Mouse (Mus musculus) right cerebral cortex, postnatal 4 days (tissue): ENCODE measurements around the gene Tmem203.
"Not testable (repeated sequence)": the region's sequence is repeated elsewhere in the genome, so short reads cannot be mapped to it uniquely, and the experiment has no call there.

Source experiments
- DNase-seq: peaks from one replicate; pipeline ENCODE4 v3.0.0-alpha.2; 2022

Tmem203 gene

DNA sequence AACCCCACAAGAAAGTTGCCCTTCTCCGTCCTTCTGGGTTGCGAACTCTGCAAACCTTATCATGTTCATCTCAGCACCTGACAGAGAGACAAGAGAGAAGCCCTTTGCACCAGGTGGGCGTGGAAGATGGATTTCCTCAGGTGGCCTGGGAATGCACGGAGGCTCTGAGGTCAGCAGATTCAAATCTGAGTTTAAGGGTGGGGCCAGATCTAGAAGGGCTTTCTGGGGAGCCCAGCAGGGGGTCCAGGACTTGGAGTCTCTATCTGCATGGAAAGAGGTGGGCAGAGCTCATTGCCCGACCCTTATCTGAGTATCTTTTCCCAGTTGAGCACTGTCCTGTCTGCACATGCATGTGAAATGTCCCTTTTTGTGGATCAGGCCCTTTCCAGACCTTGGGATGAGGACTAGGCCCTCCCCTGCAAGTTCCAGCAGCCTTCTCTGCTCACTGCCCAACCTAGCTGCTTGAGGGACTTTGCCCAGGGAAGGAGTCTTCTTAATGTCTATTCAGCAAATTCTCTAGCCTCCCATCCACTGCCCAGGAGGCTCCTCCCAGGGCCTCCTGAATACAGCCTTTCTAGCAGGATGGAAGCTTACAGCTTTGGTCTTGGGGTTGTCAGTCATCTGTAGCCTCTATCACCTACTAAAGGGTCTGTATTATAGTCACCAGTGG lies 20.6 kb upstream of the Tmem203 start:
- no peak for DNase-seq

DNA sequence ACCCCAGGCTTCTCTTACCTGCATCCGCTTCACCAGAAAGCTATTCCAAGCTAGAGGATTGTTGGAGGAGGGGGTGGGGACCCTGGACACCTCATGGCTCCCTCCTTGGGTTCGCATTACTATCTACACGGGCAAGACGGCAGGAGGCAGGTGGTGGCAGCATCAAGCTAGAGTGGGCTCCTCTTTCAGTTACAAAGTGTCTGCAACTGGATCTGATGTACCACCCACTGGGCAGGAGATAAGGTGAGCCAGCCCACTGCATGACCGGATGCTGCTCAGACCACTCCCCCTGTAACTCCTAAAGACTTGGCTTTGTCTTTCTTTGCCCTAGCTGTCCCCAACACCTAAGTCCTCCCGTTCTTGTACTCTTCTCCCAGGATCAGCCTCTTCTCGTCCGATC lies 18.6 kb upstream of the Tmem203 start, which contains the start of gene Rnf224:
Rnf224 (minus strand) TSS at position 174 of the 400 bp plus-strand sequence.
- DNase-seq = no peak

DNA sequence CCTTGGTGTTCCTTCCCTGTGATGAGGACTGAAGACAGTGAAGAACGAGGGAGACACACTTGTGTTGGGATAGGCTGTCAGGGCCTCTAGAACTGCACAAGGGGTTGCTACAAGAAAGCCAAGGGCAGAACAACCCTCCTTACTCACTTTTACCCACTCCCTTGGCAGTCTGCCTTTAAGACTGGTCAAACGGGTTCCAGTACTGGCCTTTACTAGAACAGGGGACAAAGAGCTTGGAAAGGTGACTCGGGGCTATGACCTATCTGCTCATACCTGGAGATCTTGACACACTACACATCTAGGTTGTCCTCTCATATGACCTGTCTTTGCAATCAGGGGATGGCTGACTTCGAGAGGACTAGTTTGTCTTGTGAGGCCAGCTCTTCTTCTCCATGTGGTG lies 17.7 kb upstream of the Tmem203 start:
- no peak for DNase-seq

DNA sequence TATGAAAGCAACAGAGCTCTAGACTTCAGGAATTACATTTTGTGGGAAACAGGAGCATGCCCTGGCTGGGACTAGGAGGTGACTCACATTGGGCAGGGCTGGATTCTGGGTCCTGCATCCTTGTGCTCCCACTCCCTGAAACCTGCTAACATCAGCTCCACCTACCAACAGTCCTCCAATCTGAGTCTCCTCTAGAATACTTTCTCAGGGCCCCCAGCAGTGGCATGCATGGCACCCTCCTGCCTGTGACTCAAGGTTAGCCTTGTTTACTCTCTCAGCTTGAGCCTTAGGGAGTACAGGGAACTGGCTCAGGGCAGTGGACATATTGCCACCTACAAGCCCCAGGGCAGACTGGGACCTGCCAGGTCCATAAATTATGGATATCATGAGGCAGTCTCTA lies 17.1 kb upstream of the Tmem203 start:
- DNase-seq = no peak

DNA sequence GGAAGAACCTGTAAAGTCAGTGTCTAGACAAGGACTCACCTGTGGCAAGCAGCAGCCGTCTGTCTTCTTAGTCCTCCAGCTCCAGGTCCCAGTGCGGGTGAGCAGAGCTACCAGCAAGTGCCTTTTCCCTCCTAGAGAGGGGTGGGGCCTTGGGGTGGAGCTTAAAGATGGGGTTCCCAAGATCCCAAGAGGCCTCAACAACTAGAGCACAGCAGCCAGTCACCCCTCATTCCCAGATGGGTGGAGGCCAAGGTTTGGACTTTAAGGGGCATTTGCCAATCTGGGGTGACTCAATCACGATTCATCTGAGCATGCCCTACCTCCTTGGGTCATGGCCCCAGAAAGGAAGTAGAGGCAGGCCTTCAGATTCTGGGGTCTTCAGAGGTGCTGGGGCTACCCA lies 15.5 kb upstream of the Tmem203 start:
- DNase-seq = no peak

DNA sequence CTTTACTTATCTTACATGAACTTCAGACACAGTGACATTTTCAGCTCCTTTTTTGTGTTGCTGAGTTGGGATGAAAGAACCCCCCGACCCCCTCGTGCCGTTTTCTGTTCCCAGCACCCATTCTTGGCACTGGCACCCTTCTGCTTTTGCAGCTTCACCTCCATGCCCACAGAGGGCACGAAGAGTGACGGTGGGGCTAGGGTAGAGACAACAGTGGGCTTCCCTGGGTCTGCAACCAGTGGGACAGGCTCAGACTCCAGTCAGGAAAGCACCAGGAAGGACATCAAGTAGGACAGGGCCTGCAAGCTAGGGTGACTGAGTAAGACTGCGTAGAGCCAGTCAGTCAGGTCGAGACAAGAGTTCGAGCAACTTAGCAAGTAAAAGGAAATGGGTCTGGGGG lies 14.9 kb upstream of the Tmem203 start:
- DNase-seq = no peak

DNA sequence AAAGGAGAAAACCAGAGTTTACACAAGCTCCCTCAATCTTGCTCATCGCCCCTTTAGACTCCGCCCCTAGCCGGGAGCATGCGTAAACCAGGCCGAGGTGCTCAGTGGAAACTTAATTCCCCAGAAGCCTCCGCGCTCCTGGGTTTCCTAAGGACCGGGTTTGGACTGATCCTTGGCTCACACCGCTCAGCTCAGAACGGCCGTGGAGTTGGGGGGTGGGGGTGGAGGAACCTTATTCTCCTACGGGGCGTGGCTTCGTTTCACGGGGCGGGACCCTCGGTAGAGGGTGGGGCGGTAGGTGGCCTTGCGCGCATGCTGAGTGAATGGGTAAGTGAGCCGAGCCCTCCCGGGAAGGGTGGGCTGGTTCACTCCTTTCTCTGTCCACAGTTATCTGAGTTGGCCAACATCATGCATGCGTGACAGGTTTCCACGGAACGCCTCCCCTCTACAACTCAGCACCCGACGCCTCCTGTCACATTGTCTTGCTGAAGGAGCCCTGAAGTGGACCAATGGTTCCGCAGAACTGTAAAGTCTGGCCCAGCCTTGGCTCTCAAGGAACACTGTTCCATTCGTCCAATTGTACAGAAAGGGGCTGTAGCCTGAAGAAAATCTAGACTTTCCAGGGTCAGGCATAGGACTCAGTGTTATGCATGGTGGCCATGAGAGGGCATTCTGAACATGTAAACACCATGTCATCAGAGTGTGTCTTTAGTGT lies 14.4 kb upstream of the Tmem203 start:
- peak; percentile 71 for DNase-seq

DNA sequence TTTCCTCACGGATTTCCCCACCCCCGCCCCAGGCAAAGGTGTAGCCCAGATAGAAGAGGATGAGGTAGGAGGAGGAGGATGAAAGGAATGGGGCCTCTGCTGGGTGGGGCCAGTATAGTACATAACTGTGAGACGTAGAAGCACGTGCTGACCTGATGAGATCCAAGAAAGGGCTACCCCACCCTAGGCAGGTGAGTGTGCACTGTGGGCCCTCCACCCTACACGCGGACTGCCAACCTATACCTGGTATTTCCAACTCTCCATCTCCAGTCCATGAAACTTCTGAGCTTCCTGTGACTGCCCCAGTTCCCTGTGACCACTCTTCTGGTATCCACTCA lies 13.8 kb upstream of the Tmem203 start:
- DNase-seq = no peak

DNA sequence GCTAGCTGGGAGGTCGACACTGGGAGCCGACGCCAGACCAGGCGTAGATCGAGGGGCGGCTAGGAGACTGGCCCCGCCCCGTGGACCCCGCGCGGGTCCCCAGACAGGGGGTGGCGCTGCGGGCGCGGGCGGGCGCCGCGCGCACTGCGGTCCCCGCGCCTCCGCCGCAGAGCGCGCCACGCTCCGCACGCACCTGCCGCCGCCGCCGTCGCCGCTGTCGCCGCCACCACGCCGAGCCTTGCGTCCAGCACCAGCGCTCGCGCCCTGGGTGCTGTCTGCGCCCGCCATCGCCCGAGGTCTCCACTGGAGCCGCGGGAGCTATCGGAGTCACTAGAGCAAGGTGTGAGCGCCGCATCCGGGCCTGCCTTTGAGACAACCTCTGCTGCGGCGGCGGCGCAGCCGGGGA lies 13.1 kb upstream of the Tmem203 start, which contains the start of the genes Rnf208 and Cysrt1:
Rnf208 (plus strand) TSS at position 155 of the 406 bp plus-strand sequence.
Cysrt1 (minus strand) TSS at position 352 of the 406 bp plus-strand sequence.
- DNase-seq = peak; percentile 58

DNA sequence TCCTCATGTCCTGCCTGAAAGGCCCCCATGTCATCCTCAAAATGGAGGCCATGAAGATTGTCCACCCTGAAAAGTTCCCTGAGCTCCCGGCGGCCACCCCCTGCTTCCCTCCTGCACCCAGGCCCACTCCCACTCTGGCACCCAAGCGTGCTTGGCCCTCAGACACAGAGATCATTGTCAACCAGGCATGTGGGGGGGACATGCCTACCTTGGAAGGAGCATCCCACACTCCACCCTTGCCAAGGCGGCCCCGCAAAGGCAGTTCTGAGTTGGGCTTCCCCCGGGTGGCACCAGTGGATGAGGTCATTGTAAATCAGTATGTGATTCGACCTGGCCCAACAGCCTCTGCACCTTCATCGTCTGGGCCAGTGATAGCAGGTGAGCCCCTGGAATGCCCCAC lies 11.9 kb upstream of the Tmem203 start:
- DNase-seq = no peak

DNA sequence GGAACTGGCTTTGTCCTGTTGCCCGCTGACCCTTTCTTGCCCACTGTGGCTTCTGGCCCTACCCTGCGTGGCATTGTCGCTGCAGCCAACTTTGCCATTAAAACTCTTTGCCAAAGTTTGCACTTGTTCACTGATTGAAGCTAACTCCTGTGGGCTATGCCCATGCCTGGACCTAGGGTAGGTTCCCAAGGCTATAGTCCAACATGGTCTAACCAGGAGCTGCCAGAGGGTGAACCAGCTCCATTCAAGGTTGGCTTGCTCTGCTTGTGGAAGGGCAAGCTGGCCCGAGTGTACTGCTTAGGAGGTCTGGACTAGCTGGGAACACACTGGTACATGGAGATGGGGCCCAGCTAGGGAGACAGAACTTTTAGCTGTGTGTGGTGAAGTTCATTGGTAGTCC lies 11.1 kb upstream of the Tmem203 start:
- no peak for DNase-seq

DNA sequence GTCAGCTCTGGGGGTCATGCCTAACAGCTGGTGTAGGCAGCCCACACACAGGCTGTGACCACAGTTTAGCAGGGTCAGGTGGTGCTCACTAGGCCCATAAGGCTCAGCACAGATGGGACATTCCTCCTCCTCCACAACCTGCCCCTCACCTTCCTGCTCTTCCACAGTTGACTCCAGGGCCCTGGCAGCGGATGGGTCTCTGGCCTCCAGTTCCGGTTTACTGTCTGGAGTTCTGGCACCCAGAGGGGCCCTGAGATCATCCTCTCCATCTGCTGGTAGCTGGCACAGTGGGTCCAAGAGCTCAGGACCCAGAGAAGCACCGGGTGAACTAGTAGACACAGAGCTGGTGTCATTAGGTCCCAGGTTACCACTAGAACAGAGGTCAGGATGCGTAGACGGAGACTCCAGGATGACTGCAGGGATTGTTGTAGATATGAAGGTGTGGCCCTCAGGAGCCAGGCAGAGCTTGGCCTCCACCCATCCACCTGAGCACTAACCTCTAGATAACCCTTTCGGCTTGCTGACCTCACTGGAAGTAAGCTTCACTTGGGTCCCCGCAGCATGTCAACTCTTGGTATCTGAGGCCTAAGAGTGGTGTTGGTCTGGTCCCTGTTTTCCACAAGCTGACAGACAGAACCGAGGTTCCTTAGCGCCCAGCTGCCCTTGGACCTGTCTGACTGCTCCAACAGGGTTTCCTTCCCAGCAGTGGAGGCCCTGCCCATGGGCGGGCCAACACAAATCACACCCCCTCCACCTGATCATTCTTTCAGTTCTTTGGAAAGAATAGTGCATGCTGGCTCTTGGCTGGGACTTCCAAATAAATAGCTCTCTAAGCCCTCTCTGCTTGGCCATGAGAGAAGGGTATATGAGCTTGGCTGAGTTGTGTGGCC lies 8.8 kb upstream of the Tmem203 start, which contains the start of gene AL732309.1:
AL732309.1 (minus strand) TSS at position 681 of the 890 bp plus-strand sequence.
- no peak for DNase-seq

DNA sequence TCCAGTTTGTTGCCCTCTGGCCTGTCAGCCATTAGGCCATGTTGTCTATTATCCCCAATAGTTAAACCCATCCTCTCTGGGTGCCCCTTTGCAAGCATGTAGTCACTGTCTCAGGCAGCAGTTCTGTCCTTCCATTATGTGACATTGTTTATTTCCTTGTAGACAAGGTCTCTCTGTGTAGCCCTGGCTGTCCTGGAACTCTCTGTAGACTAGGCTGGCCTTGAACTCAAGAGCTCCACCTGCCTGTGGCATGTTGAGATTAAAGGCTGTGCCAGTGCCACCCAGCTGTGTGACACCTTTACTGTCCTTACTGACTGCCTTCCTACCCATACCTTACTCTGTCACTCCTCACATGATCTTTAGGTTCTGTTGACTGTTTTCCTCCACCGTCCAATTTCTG lies 2.9 kb upstream of the Tmem203 start:
- DNase-seq = no peak

DNA sequence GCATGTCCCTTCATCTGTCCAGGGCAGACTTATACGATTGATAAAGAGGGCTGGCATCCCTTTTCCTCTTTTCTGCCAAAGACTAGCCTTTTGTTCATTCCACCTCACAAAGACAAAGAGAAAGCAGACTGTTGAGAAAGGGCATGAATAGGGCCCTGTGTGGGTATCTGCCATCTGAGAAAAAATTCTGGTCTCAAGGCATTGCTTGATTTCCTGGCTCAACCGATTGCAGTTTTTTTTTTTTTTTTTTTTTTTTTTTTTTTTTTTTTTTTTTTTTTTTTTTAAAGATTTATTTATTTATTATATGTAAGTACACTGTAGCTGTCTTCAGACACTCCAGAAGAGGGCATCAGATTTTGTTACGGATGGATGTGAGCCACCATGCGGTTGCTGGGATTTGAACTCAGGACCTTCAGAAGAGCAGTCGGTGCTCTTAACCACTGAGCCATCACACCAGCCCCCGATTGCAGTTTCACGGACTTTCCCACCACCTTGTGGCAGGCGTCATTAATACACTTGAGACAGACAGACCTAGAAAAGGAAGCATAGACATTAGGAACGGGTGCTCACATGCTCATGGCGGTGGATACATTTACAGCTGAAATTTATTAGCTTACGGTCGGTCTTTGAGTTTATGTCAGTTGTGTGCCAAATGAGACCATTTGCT lies 1.3 kb downstream of the Tmem203 start:
- not testable (repeated sequence) for DNase-seq

DNA sequence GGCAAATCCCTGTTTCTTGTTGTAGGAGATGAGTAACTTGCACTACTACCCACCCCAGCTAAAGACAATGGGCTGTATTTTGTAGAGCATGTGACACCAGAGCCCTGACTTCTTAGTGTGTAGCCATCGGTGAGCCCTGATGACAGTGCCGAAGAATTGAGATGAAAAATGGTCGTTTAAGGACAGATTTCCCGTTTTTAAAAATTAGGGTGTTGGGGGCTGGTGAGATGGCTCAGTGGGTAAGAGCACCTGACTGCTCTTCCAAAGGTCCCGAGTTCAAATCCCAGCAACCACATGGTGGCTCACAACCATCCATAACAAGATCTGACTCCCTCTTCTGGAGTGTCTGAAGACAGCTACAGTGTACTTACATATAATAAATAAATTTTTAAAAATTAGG lies 2.0 kb downstream of the Tmem203 start:
- not testable (repeated sequence) for DNase-seq

DNA sequence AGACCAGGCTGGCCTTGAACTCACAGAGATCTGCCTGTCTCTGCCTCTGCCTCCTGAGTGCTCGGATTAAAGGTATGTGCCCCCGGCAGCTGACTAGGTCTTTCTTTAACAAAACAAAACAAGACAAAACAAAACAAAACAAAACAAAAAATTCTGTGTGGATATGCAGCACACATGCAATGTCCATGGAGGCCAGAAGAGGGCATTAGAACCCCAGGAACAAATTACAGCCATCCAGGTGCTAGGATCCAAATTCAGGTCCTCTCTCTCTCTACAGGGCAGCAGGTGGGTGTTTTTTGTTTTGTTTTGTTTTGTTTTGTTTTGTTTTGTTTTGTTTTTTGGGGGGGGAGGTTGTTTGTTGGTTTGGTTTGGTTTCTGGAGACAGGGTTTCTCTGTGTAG lies 3.6 kb downstream of the Tmem203 start:
- no peak for DNase-seq

DNA sequence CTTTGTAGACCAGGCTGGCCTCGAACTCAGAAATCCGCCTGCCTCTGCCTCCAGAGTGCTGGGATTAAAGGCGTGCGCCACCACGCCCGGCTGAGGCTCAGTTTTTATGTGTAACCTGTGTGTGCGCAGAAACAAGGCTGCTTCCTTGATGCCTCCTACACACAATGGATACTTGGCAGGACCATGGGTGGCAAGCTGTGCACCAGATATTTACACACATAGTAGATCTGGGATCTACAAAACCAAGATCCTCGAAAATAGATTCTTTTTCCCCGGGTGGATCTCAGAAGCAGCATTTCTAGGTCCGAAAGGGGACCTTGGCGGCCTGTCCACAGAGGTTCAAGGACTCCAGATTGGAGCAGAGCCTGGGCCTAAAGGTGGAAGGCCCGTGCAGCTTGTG lies 6.6 kb downstream of the Tmem203 start:
- no peak for DNase-seq

DNA sequence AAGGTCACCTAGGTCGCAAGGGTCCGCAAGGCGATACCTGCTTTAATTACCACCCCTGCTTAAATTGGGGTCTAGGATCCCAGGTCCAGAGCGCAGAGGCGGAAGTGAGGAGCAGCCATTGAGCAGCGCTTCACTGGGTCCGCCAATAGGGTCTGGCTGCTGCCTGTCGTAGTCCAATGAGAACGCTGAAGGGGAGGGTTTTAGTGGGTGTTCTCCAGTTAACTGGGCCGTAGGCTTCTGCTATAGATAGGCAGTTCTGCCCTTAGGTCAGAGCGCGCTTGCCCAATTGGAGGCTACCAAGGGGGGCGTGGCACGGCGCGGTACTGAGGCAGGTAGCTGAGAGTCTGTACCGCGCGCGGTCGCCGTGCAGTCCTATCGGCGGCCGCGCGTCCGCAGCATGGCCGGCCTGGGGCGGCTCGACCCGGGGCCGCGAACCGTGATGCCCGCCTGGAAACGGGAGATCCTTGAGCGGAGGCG lies 7.1 kb downstream of the Tmem203 start, which contains the start of gene Tprn:
Tprn (plus strand) TSS at position 328 of the 477 bp plus-strand sequence.
- peak; percentile 87 for DNase-seq

DNA sequence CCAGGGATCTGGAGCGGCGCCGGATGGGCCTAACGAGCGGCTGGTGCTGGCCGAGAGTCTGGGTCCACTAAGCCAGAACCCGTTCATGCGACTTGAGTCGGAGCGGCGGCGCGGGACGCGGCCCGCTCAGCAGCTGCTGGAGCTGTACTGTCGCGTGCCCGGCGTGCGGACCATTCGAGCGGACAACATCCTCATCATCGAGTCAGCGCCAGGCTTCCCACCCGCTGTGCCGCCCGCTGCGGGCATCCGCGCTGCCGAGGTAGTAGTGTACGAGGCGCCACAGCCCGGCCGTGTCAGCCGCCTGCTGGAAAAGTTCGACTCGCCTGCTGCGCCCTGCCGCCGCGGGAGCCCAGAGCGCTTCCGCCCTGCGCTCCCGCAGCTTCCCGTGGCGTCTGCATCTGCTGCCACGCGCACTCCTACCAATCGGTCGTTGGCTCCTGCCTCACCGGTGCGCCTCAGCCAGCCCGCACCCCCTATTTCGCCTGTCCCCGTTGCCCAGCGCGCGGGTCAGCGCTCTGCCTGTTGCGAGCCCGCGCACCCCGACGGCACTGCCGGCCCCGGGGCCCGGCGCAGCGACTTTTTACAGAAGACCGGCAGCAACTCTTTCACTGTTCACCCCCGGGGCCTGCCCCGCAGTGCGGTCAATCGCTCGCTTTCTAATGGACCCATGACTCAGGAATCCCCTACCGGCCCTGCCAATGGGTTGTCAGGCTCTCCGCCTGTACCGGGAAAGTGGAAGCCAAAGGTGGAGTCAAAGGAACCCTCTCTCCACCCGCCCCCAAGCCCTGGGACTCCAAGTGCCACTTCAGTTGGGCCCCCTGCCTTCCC lies 7.8 kb downstream of the Tmem203 start:
- no peak for DNase-seq

DNA sequence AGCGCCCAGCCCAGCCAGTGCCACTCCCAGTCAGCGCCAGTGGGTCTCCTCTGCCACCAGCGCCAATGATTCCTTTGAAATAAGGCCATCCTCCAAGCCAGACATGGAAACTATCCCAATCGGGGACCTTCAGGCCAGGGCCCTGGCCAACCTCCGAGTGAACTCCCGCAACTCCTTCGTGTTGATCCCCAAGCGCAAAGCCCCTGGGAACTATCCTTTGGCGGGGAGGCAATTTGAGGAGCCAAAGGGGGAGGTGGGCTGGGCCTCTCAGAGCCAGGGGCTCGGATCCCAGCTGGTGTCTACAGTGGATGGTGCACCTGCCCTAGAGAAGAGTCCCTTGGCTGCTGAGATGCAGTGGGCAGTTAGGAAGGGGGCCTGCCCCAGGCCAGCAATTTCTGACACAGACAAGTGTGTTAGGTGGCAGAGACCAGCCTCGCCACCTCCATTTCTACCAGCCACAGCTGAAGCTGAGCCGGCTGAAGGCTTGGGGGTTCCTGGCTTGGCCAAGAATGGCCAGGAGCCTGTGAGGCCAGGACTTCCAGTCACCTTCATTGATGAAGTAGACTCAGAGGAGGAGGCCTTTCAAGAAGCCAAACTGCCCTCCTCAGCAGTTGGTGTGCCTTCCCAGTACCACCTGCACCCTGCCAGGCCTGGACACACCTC lies 8.5 kb downstream of the Tmem203 start:
- DNase-seq = no peak

DNA sequence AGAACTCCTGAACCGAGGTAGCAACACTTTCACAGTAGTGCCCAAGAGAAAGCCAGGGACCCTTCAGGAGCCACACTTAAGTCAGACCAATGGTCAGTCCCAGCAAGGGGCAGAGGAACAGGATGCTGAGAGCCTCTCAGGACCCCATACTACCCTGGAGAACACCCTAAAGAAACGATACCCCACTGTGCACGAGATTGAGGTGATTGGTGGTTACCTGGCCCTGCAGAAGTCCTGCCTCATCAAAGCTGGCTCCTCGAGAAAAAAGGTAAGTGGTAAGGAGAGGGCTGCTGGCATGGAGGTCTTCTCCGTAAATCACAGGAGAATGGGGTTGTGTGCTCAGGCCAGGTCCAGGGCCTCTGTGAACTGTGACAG lies 9.0 kb downstream of the Tmem203 start:
- no peak for DNase-seq
